Mouse (Mus musculus) layer of hippocampus, adult 18-20 months (tissue): Measurements from ENCODE around the gene Smoc2. TPM values are rescaled to one million over a fixed set of nuclear protein-coding genes. Genes with fewer than 3 reads are reported as not detected.

Experiments used
- DNase-seq, 2 experiments: peaks; one replicate each; pipeline ENCODE4 v3.0.0; 2022; ENCODE audit warnings: low spot score in 2 of 2
- total RNA-seq, 2 experiments: library from RNA; stranded (reverse); gene quantifications; 2 replicates each; pipeline ENCODE4 v1.2.3; 2021

The Smoc2 gene
- total RNA-seq, 2 experiments from 2014 or later: 30.2 to 31.2 TPM

DNA sequence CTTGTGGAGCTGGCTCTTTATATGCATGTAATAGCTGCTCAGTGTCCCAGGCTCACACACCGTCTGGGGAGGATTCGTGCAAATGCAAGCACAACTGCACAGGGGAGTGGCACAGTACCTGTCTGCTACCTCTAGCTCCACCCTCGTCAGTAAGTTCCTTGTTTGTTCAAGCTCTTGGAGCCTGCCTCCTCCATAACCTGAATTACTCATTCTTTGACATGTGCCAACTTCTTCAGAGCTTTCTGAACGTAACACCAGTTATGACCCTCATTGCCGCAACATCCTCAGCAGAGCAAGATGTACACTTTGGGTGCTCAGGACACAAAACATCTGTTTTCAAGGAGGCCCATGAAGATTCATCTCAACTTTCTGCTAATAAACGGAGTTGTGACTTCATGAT, 5.9 kb upstream of the Smoc2 start:
- no peak for DNase-seq

DNA sequence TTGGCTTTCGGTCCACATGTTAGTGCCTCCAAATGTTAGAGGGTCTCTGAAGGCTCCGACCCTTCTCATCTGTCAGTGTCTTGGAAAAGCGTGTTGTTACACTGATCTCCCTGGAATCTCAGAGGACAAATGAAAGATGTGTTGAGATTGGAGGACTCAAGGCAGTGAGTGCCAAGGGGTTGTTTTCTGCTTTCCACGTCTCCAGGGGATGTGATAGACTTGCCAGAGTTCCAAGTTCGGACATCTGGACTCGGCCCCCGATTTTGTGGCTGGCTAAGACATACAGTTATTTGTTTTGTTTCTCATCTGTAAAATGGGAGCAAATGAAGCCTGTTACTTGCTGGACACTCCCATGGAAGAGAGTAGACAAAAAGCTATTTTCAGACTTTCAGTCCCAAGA, 2.0 kb upstream of the Smoc2 start:
- DNase-seq: no peak

DNA sequence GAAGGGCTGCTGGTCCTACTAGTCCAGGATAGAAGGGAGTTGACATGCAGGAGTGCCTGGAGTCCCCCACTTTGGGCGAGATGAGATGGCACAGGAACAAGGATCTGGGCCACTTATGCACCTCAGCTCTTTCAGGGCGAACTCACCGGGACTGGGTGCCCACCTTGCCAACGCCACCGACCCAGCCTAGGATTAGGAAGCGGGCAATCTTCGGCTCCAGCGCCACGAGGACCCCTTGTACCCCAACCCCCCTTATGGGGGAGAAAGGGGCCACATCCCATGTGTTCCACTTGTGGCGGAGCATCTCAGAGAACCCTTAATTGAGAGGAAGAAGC, 627 bp downstream of the Smoc2 start:
- DNase-seq: no peak

DNA sequence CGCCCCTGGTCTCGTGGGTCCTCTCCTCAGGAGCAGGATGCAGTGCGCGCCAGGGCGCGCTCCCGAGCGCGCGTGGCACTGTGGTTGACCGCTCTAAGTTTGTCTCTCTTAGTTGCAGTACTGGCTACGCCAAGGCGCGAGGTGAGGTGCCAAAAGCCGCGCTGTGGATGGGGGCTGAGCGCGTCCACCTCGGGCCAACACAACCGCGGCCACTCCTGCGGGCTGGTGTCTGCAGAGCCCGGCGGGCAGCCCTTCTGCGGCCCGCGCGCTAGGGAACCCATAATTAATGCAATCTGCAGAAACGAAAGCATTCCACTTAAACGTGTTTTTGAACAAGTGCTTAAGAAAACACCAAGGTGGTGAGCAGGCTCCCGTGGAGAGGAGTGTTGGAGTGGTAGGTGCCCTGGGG, 1.1 kb downstream of the Smoc2 start:
- DNase-seq: no peak

DNA sequence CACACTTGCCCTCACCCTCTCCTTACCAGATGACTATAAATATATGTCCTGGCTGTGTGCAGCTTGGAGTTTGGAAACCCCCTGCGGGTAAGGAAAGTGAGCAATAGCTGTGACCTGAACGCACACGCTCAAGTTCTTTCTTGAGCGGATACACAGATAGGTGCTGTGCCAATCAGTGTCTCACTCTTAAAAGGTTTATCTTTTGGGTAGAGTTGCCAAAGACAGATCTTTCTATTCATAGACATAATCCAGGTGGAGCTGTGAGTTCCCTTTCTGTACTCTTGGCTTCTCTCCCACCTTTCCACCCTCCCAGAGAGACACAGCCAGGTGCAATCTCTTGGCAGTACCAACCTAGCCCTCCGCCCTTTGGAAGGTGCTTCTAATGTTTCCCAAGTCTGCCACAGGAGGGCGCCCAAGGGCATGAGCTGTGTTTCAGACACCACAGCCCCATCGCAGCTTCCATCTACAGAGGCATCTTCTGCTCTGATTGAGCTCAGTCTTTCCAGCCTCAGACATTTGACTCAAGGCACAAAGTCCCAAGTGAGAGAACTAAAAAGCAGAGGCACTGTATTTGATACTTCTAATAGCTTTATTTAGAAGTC, 8.8 kb downstream of the Smoc2 start:
- DNase-seq: peak; percentile 76 to 87

DNA sequence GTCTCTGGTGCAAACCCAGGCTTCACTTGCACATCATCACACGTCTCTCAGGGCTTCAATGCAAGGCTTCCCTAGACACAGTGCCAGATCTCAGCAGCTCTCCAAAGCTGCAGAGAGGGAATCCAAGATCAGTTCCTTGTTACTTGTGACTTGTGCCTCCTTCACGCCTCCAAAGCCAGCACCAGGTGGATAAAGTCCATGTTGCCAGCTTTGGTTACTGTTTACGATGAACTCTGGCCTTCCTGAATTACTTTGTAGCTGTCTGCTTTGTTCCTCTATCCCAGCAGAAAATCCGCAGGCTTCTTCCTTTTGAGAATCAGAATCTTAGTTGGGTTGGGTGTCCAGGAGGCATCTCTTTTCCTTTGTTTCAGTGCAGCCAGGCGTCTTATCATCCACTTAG, 14.3 kb downstream of the Smoc2 start:
- no peak for DNase-seq

DNA sequence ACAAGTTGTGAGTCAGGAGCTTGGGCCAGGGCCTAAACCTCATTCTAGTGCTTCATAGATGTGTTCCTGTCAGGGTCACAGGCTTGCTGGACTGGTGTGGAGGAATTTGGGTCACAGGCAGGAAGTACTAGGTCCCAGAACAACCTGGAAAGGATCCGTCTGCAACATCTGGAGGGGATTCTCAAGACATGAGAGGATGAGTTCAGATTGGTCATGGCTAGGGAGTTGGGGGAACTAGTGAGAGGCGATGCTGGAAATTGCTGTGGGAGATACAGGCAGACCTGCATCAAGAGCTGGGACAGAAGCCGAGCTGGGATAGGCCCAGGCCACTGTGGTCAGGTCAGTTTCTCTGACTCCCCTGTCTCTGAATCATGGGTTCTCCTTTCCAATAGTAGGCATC, 15.8 kb downstream of the Smoc2 start:
- no peak for DNase-seq

DNA sequence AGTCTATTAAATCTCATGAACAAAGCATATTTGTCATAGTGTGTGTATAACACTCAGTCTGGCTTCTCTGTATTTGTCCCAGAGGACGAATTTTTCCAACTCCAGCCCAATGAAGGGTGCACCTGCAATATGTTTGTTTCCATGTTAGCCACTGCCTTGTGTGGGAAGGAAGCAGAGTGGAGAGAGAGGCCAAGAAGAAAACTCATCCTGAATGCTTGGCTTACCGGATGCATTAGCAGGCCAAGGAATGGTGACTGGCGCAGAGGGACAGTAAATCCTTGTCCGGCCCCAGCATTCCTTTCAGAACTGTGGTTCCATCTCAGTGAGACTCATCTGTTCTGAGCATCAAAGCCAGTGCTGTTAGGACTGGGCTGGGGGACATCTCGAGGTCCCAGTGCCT, 21.1 kb downstream of the Smoc2 start:
- no peak for DNase-seq

DNA sequence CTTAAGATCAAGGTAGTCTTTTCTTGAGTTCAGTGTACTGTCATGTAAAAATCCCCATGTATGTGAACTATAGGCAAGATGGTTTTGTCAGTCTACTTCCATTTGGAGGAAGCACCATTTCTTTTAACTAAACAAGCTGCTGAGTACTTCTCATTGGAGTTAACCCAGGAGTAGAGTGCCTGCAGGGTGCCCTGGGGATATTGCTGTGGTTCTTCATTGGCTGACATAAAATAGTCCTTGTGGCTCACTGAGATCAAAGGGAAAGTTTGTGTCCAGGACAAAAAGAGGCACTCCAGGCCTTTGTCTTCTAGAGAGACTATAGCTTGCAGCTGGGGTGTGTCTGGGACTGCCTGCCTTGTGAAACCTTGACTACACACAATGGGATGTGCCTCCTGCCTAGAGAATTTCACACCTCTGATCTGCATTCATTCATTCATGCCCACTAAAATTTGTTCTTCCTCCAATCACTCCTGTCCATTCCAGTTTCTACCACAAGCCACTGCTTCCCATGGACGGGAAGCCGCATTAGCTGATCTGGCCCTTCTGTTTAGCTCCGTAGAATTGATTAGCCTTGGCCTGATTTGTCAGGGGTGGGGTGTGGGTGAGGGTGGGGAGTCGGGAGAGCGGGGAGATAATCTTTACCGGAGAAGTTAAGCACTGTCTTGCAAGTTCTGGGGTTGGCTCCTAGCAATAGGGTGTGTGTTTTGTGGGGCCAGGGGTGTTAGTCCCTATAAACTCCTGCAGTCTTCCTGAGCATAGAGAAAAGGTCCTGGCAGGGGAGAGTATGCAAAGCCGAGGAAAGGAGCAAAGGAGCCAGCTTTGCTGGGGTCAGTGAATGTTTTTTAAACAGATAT, 22.4 kb downstream of the Smoc2 start:
- DNase-seq: no peak

DNA sequence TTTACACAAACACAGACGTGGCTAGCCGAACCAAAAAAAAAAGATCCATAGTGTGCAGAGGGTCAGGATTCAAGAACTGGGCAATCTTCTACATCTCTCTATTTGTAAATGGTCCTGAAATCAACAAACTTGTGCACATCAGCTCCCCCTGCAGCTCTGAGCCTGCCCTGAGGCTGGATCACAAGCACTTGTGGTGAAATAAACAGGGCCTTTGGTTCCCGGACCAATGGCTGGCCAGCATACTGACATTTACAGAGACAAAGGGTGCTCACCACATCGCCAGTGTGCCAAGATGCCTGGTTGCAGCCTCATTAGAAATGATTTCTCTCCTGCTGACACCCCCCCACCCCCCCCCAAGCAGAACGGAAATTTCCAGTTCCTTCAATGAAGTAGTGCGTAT, 23.1 kb downstream of the Smoc2 start:
- DNase-seq: no peak

DNA sequence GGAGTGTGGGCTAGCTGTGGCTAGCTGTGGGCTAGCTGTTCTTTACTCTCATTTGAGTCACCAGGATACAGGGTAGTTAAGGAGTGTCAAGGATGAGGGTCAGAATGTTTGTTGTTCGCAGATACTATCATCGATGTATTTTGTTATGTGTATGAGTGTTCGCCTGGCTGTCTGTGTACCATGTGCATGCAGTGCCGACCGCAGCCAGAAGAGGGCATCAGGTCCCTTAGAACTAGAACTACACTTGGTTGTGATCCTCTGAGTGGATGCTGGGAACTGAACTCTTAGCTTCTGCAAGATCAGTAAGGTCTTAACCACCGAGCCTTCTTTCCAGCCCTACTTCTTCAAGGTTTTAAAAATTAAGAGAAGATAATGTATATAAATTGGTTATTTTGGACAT, 24.4 kb downstream of the Smoc2 start:
- no peak for DNase-seq

DNA sequence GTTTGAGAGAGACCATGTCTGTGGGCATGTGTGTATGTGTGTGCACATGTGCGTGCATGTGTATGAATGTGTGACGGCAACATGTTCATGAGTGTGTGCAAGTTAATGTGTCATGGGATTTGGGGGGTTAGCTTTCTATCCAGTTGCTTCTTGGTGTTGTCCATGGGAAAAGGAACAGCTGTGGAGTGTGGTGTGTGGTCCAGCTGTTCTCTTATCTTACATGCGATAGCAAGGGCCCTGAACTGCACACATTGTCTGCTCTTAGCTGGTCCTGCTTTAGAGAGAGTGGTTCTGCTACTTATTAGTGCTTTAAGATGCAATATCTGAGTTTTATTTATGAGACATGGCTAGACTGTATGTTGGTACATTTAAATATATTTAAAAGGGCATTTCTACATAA, 30.6 kb downstream of the Smoc2 start:
- DNase-seq: no peak

DNA sequence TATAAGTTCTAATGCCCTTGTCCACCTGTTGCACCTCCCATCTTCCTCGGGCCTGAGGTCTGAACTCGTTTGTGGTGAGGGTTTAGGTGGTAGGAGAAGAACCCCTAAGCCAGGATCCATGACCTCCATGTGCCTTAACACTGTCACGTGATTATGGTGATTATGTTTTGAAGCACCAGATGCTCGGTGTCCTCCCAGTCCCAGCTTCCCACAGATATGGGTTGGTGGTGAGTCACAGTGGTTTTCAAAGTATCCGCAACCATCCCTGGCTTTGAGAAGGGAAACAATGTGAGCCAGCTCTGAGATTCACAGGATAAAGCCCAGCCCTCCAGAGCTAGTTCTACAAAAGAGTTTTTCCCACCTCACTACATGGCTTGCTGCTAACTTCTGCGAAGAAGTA, 33.1 kb downstream of the Smoc2 start:
- peak in 1 of 2 experiments; percentile 24 for DNase-seq

DNA sequence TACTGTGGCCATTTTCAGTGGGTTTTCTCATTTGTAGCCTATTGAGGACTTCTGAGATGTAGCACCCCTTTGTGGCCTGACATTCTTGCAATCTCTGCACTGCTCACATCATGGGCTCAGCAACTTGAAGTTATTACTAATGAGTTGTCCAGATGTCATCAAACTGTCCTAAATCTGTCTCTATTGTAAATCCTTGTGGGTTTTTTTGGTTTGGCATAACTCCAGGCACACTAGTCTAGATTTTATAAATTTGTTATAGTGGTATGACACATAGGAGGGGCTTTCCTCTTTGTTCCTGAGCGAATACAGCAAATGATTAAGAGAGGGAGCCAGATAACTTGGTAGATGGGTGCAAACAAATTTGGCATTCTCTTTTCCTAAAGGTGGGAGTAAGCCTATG, 35.0 kb downstream of the Smoc2 start:
- no peak for DNase-seq

DNA sequence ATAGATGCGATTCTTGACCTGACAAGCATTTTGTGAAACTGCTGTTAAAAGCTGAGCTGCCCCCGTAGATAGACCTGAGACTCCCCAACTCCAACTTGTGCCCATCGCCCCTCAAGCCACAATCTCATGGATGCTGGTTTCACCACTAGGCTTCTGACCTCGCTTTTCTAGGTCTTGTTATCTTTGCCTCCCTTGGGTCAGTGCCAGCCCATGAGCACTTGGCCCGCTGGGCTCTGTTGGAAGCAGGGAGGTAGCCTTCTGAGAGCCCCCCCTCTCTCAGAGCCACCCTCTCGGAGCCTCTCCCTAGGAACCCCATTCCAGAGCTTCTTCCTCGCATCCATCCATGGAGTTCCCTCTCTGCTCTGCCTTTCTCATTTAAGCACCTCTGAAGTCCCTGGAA, 37.2 kb downstream of the Smoc2 start:
- no peak for DNase-seq

DNA sequence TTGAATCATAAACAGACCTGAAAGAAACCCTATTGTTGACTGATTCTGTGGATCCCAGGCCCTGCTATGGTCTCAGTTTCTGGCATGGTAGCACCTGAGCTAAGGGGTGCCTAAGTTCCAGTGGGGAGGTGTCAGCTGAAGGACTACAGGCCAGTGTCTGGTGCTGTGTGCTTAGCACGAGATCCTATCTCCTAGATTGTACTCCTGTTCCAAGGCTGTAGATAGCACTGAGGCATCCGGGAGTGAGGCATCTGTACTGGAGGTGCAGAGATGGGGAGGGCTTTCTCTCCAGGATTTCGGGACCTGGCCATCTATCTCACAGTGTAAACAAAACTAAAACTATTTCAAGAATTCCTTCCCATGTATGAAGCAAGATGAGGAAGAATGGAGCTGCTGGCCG, 38.1 kb downstream of the Smoc2 start:
- no peak for DNase-seq

DNA sequence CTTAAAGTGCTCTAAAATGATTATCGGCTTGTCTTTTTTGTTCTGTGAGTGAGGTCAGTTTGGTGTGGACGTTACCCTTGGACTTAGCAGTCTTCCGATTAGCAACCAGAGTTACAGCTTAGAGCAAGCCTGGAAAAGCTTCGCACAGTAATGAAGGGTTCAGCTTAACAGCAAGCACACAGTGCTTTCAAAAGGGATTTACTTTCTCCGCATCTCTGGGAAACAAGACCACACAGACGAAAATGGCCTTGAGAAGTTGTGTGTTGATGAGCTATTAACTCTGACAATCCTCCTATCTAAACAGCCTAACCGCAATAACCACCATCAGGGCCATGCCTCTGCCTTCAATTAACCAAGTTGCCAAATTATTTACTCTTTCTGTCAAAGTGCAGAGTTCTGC, 46.9 kb downstream of the Smoc2 start:
- no peak for DNase-seq

DNA sequence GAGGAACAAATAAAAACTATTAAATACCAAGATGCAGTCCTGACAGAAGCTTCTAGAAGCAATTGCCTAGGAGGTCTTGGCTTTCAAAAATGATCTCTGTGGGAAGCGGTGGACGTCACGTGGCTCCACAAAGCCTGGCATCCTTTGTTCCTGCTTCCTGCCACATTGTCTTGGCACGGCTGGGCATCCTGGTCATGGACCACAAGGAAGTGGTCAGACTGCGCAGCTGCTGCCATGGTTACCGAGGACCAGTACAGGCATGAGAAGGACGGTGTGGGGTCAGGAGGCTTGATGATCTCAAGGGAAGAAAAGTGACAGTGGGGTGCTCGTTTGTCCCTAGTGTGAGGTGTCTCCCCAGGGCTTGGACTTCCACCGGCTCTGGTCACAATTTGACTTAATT, 48.7 kb downstream of the Smoc2 start:
- DNase-seq: no peak

DNA sequence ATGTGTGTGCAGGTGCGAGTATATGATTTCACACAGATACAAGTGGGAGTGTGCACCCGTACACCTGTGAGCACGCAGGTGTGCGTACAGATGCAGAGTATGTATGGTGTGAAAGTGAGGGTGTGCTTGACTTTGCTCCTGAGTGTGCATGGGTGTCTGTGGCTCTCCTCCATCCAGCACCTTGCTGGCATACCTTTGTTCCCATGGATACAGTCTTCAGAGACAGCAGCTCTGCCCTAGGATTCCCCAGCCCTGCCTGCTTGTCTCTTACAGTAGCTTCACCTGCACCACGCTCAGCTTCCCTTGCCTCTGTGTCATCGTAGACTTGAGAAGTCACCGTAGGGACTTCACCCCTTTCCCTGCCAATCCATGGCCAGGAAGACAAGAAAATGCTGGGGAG, 51.2 kb downstream of the Smoc2 start:
- no peak for DNase-seq

DNA sequence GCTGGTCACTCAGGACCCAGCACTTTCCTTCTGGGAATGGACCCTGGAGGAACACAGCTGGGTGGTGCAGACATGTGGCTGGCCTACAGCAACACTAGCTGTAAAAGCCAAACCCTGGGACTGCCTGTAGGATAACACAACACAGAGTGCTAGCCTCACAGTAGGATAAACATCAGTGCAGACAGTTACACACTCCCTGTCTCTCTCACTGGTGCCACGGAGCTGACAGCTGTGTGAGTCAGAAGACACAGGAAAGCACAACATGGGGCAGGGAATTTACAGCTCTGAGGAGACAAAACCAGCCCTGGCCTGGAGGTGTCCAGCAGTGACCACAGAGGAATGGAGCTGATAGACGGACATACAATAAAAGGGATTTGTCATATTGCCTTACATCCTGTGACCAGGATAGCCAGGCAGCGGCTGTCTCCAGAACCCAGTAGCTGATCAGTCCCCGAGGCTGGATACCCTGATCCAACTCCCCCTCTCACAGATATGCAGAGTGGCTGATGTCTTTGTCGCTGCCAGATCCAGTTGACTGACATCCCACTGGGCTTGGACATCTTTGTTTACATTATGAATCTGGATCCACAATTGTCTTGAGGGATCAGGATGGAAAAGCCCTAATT, 60.7 kb downstream of the Smoc2 start:
- DNase-seq: no peak

DNA sequence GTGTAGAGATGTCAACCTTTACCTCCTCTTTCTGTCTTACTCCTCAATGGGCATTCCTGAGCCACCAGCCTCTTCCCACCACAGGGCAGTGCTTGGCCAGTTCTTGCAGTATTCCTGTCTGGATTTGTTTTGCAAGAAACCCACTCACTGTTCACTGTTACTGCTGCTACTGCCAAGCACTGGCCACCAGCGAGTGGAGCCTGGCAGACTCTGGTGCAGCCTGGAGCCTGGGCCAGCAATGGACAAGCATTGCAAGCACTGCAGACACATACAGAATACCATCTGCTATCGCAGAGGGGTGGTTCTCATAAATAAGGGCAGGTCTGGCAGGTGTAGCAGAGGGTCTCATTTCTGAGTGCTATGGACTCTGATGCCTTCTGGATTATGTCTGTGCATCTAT, 61.4 kb downstream of the Smoc2 start:
- no peak for DNase-seq

DNA sequence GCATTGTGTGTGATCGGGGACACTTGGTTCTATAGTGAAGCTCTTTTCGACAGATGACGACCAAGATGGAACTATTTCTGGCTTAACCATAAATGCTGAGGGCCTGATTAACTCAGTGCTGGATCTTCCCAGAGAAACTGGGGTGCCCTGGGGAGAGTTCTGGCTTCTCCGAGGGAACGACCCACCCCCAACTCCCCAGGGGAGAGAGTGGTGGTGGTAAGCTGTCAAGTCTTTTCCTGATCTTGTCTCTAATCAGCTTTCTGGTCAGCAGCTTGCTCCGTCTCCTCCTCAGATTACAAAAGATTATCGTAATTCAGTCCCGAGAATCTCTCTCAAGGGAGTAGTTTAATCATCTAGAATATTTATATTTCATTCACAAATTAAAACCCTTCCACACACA, 63.2 kb downstream of the Smoc2 start:
- DNase-seq: no peak

DNA sequence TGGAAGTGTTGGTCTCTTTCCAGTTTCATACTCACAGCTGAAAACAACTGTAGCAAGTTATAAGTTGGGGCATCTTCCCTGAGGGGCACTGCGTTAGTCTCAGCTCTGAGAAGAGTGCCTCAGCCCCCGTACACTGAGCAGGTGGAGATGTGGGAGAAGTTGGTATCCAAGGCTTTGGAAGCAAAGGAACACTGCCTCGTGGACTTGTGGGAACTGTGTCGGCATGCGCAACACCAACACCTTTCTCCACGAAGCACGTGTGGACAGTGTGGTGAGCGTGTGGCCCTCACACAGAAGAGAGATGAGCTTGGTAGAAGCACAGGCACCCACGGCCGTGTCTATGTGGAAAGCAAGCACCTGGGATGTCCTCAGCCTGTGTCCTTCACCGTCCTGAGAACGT, 64.1 kb downstream of the Smoc2 start:
- DNase-seq: no peak
